Mouse (Mus musculus) intestine, embryonic 14.5 days (tissue): ENCODE measurements around the gene Mmachc. TPM values are rescaled to one million over a fixed set of nuclear protein-coding genes. Genes with fewer than 3 reads are reported as not detected.
"Not testable (repeated sequence)": the region's sequence is repeated elsewhere in the genome, so short reads cannot be mapped to it uniquely, and the experiment has no call there.

ENCODE experiments used
- ATAC-seq: fragments of 200-750 bp; cut with Nextera tagmentation; replicated peaks from 2 replicates; pipeline ENCODE4 v1.8.0; 2017; ENCODE audit warnings: low read depth, moderate number of reproducible peaks, moderate TSS enrichment, moderate library complexity; ENCODE audit not compliant: low FRiP score, low TSS enrichment
- DNase-seq: peaks from one replicate; pipeline ENCODE4 v3.0.0-alpha.2; 2018; ENCODE audit warnings: low spot score
- H3K27ac ChIP-seq: fragments of 300-500 bp; sonication (generic); 2 replicates; pipeline ENCODE4 v1.5.1; 2014; ENCODE audit warnings: low read depth, mild to moderate bottlenecking, control low read depth
- H3K27me3 ChIP-seq: fragments of 300-500 bp; sonication (generic); replicated peaks from 2 replicates; pipeline ENCODE4 v1.6.1; 2014; ENCODE audit warnings: low read length, control low read depth; ENCODE audit not compliant: control insufficient read depth, insufficient read depth
- H3K36me3 ChIP-seq: fragments of 300-500 bp; sonication (generic); 2 replicates; pipeline ENCODE4 v1.6.1; 2014; ENCODE audit warnings: low read length, control low read depth; ENCODE audit not compliant: control insufficient read depth, insufficient read depth
- H3K4me1 ChIP-seq: fragments of 300-500 bp; sonication (generic); replicated peaks from 2 replicates; pipeline ENCODE4 v1.6.1; 2014; ENCODE audit warnings: low read length, control low read depth, mixed read lengths; ENCODE audit not compliant: control insufficient read depth, insufficient read depth
- H3K4me2 ChIP-seq: fragments of 300-500 bp; sonication (generic); 2 replicates; pipeline ENCODE4 v1.6.1; 2014; ENCODE audit warnings: low read length
- H3K4me3 ChIP-seq: fragments of 300-500 bp; sonication (generic); 2 replicates; pipeline ENCODE4 v1.5.1; 2014; ENCODE audit warnings: low read depth, low read length, control low read depth, mixed read lengths
- H3K9ac ChIP-seq: fragments of 300-500 bp; sonication (generic); 2 replicates; pipeline ENCODE4 v1.6.1; 2014; ENCODE audit warnings: mild to moderate bottlenecking, low read length
- H3K9me3 ChIP-seq: fragments of 300-500 bp; sonication (generic); 2 replicates; pipeline ENCODE4 v1.6.1; 2016; ENCODE audit warnings: low read length, control low read depth; ENCODE audit not compliant: control insufficient read depth
- WGBS: fragments of 180-500 bp; shearing (Covaris S2); extraction: QIAGEN DNeasy Blood & Tissue Kit; methylation state at CpG from one replicate; pipeline ENCODE4 v1.1.7; 2014; 5-methylcytosine and 5-hydroxymethylcytosine counted together
- polyA plus RNA-seq: library from polyadenylated mRNA; unstranded; fragments of >200 nt; fragmentation: Nextera tagmentation; extraction: Ambion mirVana; gene quantifications from 2 replicates; pipeline ENCODE4 v1.2.1, GENCODE M21; 2014

Mmachc gene
- polyA plus RNA-seq, 1 experiment from 2014 or later = 12.9 TPM

- no peak for DNase-seq
- ATAC-seq = no peak
- Histone ChIP-seq H3K4me3 (no peak overlapping the region), H3K27me3 (no peaks in the 10 kb centered on the region), H3K36me3 (no peaks in the 10 kb centered on the region), H3K27ac (no peak overlapping the region), H3K9ac (no peak overlapping the region), H3K9me3 (no peaks in the 10 kb centered on the region), H3K4me1 (no peaks in the 10 kb centered on the region; the same call in 1 of the 2 replicates), H3K4me2 (no peak overlapping the region)
- 61% methylated on average over 3 of the region's 3 CpGs for WGBS
Measured at GRCm38 (mm10) chr4:116668145-116668544, 40.1 kb downstream of the Mmachc start.

- WGBS = 67% methylated on average over 4 of the region's 4 CpGs
- Histone ChIP-seq H3K4me3 (no peak overlapping the region), H3K36me3 (no peaks in the 10 kb centered on the region), H3K27ac (no peak overlapping the region), H3K4me2 (no peak overlapping the region), H3K4me1 (no peaks in the 10 kb centered on the region), H3K27me3 (no peaks in the 10 kb centered on the region), H3K9ac (no peak overlapping the region), H3K9me3 (no peaks in the 10 kb centered on the region)
- no peak for ATAC-seq
- no peak for DNase-seq
Measured at GRCm38 (mm10) chr4:116666625-116667024, 41.6 kb downstream of the Mmachc start.

- no peak overlapping the region for H3K27ac ChIP-seq
- H3K9me3 ChIP-seq = no peaks in the 10 kb centered on the region
- ATAC-seq = no peak
- DNase-seq = no peak
- H3K4me3 ChIP-seq = no peak overlapping the region
- H3K36me3 ChIP-seq = no peaks in the 10 kb centered on the region
- no peak overlapping the region for H3K4me2 ChIP-seq
- no peak overlapping the region for H3K9ac ChIP-seq
- no peaks in the 10 kb centered on the region for H3K4me1 ChIP-seq
- 92% methylated on average over 1 of the region's 1 CpGs for WGBS
- no peaks in the 10 kb centered on the region for H3K27me3 ChIP-seq
Measured at GRCm38 (mm10) chr4:116661998-116662397, 46.2 kb downstream of the Mmachc start.

GRCm38 (mm10) chr4:116660829-116661228 is 47.4 kb downstream of the Mmachc start:
- Histone ChIP-seq H3K9ac (no peak overlapping the region), H3K27me3 (no peaks in the 10 kb centered on the region), H3K27ac (no peak overlapping the region), H3K4me3 (no peak overlapping the region), H3K9me3 (no peaks in the 10 kb centered on the region), H3K4me1 (no peaks in the 10 kb centered on the region), H3K4me2 (no peak overlapping the region), H3K36me3 (no peaks in the 10 kb centered on the region)
- no peak for ATAC-seq
- 67% methylated on average over 6 of the region's 6 CpGs for WGBS
- DNase-seq = no peak

GRCm38 (mm10) chr4:116659916-116660315 is 48.3 kb downstream of the Mmachc start:
- H3K27ac ChIP-seq, ATAC-seq, H3K27me3 ChIP-seq, DNase-seq, H3K4me1 ChIP-seq, H3K4me2 ChIP-seq, H3K9ac ChIP-seq, H3K4me3 ChIP-seq, H3K9me3 ChIP-seq, H3K36me3 ChIP-seq: not testable (repeated sequence)
- 77% methylated on average over 6 of the region's 6 CpGs for WGBS

- no peaks in the 10 kb centered on the region for H3K4me1 ChIP-seq
- WGBS = 60% methylated on average over 2 of the region's 2 CpGs
- H3K4me3 ChIP-seq = no peak overlapping the region
- no peaks in the 10 kb centered on the region for H3K27me3 ChIP-seq
- DNase-seq (no peak), ATAC-seq (no peak)
- no peak overlapping the region for H3K9ac ChIP-seq
- H3K27ac ChIP-seq = no peak overlapping the region
- no peaks in the 10 kb centered on the region for H3K36me3 ChIP-seq
- H3K4me2 ChIP-seq = no peak overlapping the region
- H3K9me3 ChIP-seq = no peaks in the 10 kb centered on the region
Measured at GRCm38 (mm10) chr4:116659474-116659873, 48.7 kb downstream of the Mmachc start.

- Histone ChIP-seq H3K4me2 (no peak overlapping the region), H3K27me3 (no peaks in the 10 kb centered on the region), H3K27ac (no peak overlapping the region), H3K4me3 (no peak overlapping the region), H3K4me1 (no peaks in the 10 kb centered on the region), H3K9ac (no peak overlapping the region), H3K9me3 (no peaks in the 10 kb centered on the region), H3K36me3 (no peaks in the 10 kb centered on the region)
- DNase-seq (no peak), ATAC-seq (no peak)
- WGBS = 50% methylated on average over 3 of the region's 3 CpGs
Measured at GRCm38 (mm10) chr4:116657971-116658370, 50.2 kb downstream of the Mmachc start.

- no peak overlapping the region for H3K9ac ChIP-seq
- 71% methylated on average over 3 of the region's 3 CpGs for WGBS
- no peak for ATAC-seq
- H3K9me3 ChIP-seq = no peaks in the 10 kb centered on the region
- no peak overlapping the region for H3K27ac ChIP-seq
- no peak overlapping the region for H3K4me3 ChIP-seq
- DNase-seq = no peak
- no peaks in the 10 kb centered on the region for H3K4me1 ChIP-seq
- H3K36me3 ChIP-seq = no peaks in the 10 kb centered on the region
- no peak overlapping the region for H3K4me2 ChIP-seq
- no peaks in the 10 kb centered on the region for H3K27me3 ChIP-seq
Measured at GRCm38 (mm10) chr4:116655658-116656057, 52.5 kb downstream of the Mmachc start.

GRCm38 (mm10) chr4:116655100-116655499 is 53.1 kb downstream of the Mmachc start:
- Histone ChIP-seq H3K36me3 (no peaks in the 10 kb centered on the region), H3K4me2 (no peak overlapping the region), H3K4me1 (peaks cover 2% of the 10 kb centered on the region), H3K9me3 (no peaks in the 10 kb centered on the region), H3K27ac (no peak overlapping the region), H3K4me3 (no peak overlapping the region), H3K9ac (no peak overlapping the region), H3K27me3 (no peaks in the 10 kb centered on the region)
- ATAC-seq (no peak), DNase-seq (no peak)
- WGBS = 60% methylated on average over 2 of the region's 2 CpGs
